Mouse (Mus musculus) monocyte, adult 5-6 weeks (primary cell): ENCODE results near the gene Nacc1. TPM values are rescaled to one million over a fixed set of nuclear protein-coding genes. Genes with fewer than 3 reads are reported as not detected.
A peak's percentile ranks its signal among the peaks of the same experiment; 100 is the strongest.
"Not testable (repeated sequence)": the region's sequence is repeated elsewhere in the genome, so short reads cannot be mapped to it uniquely, and the experiment has no call there.

ENCODE experiments used
- ATAC-seq: fragments of 153-309, 156-312 bp; replicated peaks from 2 replicates; pipeline ENCODE4 v1.8.0; 2017; ENCODE audit warnings: mild to moderate bottlenecking; ENCODE audit not compliant: low TSS enrichment, insufficient number of reproducible peaks, severe bottlenecking, poor library complexity, low FRiP score
- total RNA-seq: library from RNA; stranded (forward); fragments of 200-1000, 200-491, 200-594 nt; gene quantifications from 3 replicates; pipeline ENCODE4 v1.2.3, GENCODE M21; 2017

Nacc1 gene
- total RNA-seq, 1 experiment from 2014 or later = 29.0 TPM

- not testable (repeated sequence) for ATAC-seq
Measured at GRCm38 (mm10) chr8:84670295-84671006, 17.2 kb downstream of the Nacc1 start.

GRCm38 (mm10) chr8:84668731-84669485 is 18.8 kb downstream of the Nacc1 start:
- no peak for ATAC-seq

- ATAC-seq = no peak
Measured at GRCm38 (mm10) chr8:84668081-84668480, 19.6 kb downstream of the Nacc1 start.

GRCm38 (mm10) chr8:84665385-84665893 is 22.2 kb downstream of the Nacc1 start:
- no peak for ATAC-seq

- ATAC-seq = peak; percentile 31
Measured at GRCm38 (mm10) chr8:84664566-84665384, 22.9 kb downstream of the Nacc1 start.

- ATAC-seq = peak; percentile 49
Measured at GRCm38 (mm10) chr8:84663483-84664327, 24.0 kb downstream of the Nacc1 start.

GRCm38 (mm10) chr8:84662581-84663065 is 25.0 kb downstream of the Nacc1 start, which contains the start of gene Ier2:
Gene Ier2 (minus strand): TSS chr8:84662852.
- peak; percentile 46 for ATAC-seq

GRCm38 (mm10) chr8:84661961-84662571 is 25.6 kb downstream of the Nacc1 start:
- ATAC-seq = no peak

- peak; percentile 65 for ATAC-seq
Measured at GRCm38 (mm10) chr8:84661458-84661871, 26.2 kb downstream of the Nacc1 start.

GRCm38 (mm10) chr8:84660819-84661457 is 26.7 kb downstream of the Nacc1 start:
- ATAC-seq = no peak

- peak; percentile 19; the same call in 1 of the 2 replicates for ATAC-seq
Measured at GRCm38 (mm10) chr8:84659936-84660818, 27.5 kb downstream of the Nacc1 start.

- ATAC-seq = no peak
Measured at GRCm38 (mm10) chr8:84658951-84659350, 28.7 kb downstream of the Nacc1 start.

GRCm38 (mm10) chr8:84657680-84658079 is 30.0 kb downstream of the Nacc1 start:
- no peak for ATAC-seq

GRCm38 (mm10) chr8:84657203-84657602 is 30.5 kb downstream of the Nacc1 start:
- no peak for ATAC-seq

- ATAC-seq = peak; percentile 59
Measured at GRCm38 (mm10) chr8:84656641-84657126, 31.0 kb downstream of the Nacc1 start.

- ATAC-seq = no peak
Measured at GRCm38 (mm10) chr8:84656191-84656525, 31.5 kb downstream of the Nacc1 start.
